Mouse (Mus musculus) G1E (cell line): ENCODE measurements around the gene Pid1.

Source experiments
- CTCF ChIP-seq: IDR thresholded peaks from 2 replicates; pipeline ENCODE4 v1.5.1; 2012; ENCODE audit warnings: low read depth, low read length, inconsistent platforms, mixed read lengths
- GATA1 ChIP-seq: IDR thresholded peaks from 2 replicates; pipeline ENCODE4 v1.6.1; 2012; ENCODE audit warnings: borderline replicate concordance, low read length, inconsistent platforms, mixed read lengths
- POLR2AphosphoS5 ChIP-seq: IDR thresholded peaks from 2 replicates; pipeline ENCODE4 v1.6.1; 2012; ENCODE audit warnings: low read depth, low read length, inconsistent platforms; ENCODE audit not compliant: insufficient replicate concordance

GRCm38 (mm10) chr1:84318569-84318968 lies 45.4 kb downstream of the Pid1 start:
- TF ChIP-seq CTCF = no peak
- TF ChIP-seq POLR2AphosphoS5 = no peak
- no peak for TF ChIP-seq GATA1
